Mouse (Mus musculus): ENCODE measurements at regions not wholly inside any gene's neighbourhood (a gene's known extent, or its start where the extent isn't known, plus 50 kb on each side); places are given as distances from the start of the nearest gene placed in this dataset.

GRCm38 (mm10) chr1:194032603-194033002 is 585.4 kb upstream of the Plxna2 start:
- no peak for ATAC-seq (ENCODE audit: low FRiP score)
- WGBS, result 96% methylated on average over 1 of the region's 1 CpGs

GRCm38 (mm10) chr1:194030651-194031228 is 587.3 kb upstream of the Plxna2 start:
- Histone ChIP-seq H3K27me3 (no peaks in the 10 kb centered on the region), H3K9ac (no peak overlapping the region), H3K4me1 (peaks cover 17% of the 10 kb centered on the region), H3K9me3 (no peaks in the 10 kb centered on the region), H3K36me3 (replicated peaks) (no peaks in the 10 kb centered on the region), H3K4me3 (replicated peaks) (no peak overlapping the region), H3K27ac (peak overlapping the region; percentile 47; the same call in 1 of the 2 replicates), H3K4me2 (no peak overlapping the region)
- ATAC-seq (ENCODE audit: low FRiP score), result peak; percentile 71
- 39% methylated on average over 3 of the region's 3 CpGs for WGBS

More at GRCm38 (mm10) chr1:194032603-194033002, 585.4 kb upstream of the Plxna2 start:
- H3K4me1 ChIP-seq, result peaks cover 17% of the 10 kb centered on the region
- no peaks in the 10 kb centered on the region for H3K36me3 ChIP-seq (replicated peaks)
- no peak overlapping the region for H3K4me3 ChIP-seq (replicated peaks)
- no peak overlapping the region for H3K27ac ChIP-seq
- H3K4me2 ChIP-seq, result no peak overlapping the region
- H3K9me3 ChIP-seq, result no peaks in the 10 kb centered on the region
- no peaks in the 10 kb centered on the region for H3K27me3 ChIP-seq
- no peak overlapping the region for H3K9ac ChIP-seq

- no peak overlapping the region for H3K9ac ChIP-seq
- 84% methylated on average over 7 of the region's 7 CpGs for WGBS
- no peaks in the 10 kb centered on the region; the same call in 1 of the 2 replicates for H3K4me1 ChIP-seq
- H3K9me3 ChIP-seq, result no peaks in the 10 kb centered on the region
- no peak overlapping the region for H3K4me3 ChIP-seq (replicated peaks)
- H3K27ac ChIP-seq, result no peak overlapping the region
- no peak overlapping the region for H3K4me2 ChIP-seq
- no peaks in the 10 kb centered on the region for H3K36me3 ChIP-seq (replicated peaks)
- no peaks in the 10 kb centered on the region for H3K27me3 ChIP-seq
- ATAC-seq (ENCODE audit: low FRiP score), result 0 out of 2 replicates have a peak, but pooled peaks have one; percentile 27
Observed at GRCm38 (mm10) chr1:194026958-194027692, 590.9 kb upstream of the Plxna2 start.

GRCm38 (mm10) chr1:194026213-194026612 is 591.8 kb upstream of the Plxna2 start:
- H3K4me2 ChIP-seq, result no peak overlapping the region
- no peaks in the 10 kb centered on the region for H3K9me3 ChIP-seq
- H3K36me3 ChIP-seq (replicated peaks), result no peaks in the 10 kb centered on the region
- H3K4me1 ChIP-seq, result no peaks in the 10 kb centered on the region; the same call in 1 of the 2 replicates
- no peaks in the 10 kb centered on the region for H3K27me3 ChIP-seq
- WGBS, result 76% methylated on average over 2 of the region's 2 CpGs
- no peak for ATAC-seq (ENCODE audit: low FRiP score)
- H3K27ac ChIP-seq, result no peak overlapping the region
- H3K4me3 ChIP-seq (replicated peaks), result no peak overlapping the region
- no peak overlapping the region for H3K9ac ChIP-seq

GRCm38 (mm10) chr1:194019282-194019681 is 598.7 kb upstream of the Plxna2 start:
- Histone ChIP-seq H3K9ac (no peak overlapping the region), H3K27me3 (no peaks in the 10 kb centered on the region), H3K4me1 (no peaks in the 10 kb centered on the region), H3K9me3 (no peaks in the 10 kb centered on the region), H3K4me3 (replicated peaks) (no peak overlapping the region), H3K36me3 (replicated peaks) (no peaks in the 10 kb centered on the region), H3K4me2 (no peak overlapping the region), H3K27ac (no peak overlapping the region)
- no peak for ATAC-seq (ENCODE audit: low FRiP score)

GRCm38 (mm10) chr1:193992226-193992625 is 622.1 kb upstream of the Camk1g start:
- H3K9me3 ChIP-seq, result no peaks in the 10 kb centered on the region
- H3K4me1 ChIP-seq, result peaks cover 19% of the 10 kb centered on the region
- H3K9ac ChIP-seq, result no peak overlapping the region
- H3K27ac ChIP-seq, result no peak overlapping the region
- WGBS, result 79% methylated on average over 2 of the region's 2 CpGs
- H3K36me3 ChIP-seq (replicated peaks), result no peaks in the 10 kb centered on the region
- ATAC-seq (ENCODE audit: low FRiP score), result no peak
- no peak overlapping the region for H3K4me2 ChIP-seq
- no peaks in the 10 kb centered on the region for H3K27me3 ChIP-seq
- no peak overlapping the region for H3K4me3 ChIP-seq (replicated peaks)

GRCm38 (mm10) chr1:193989956-193990675 is 620.0 kb upstream of the Camk1g start:
- Histone ChIP-seq H3K9ac (no peak overlapping the region), H3K4me2 (peak overlapping the region; percentile 28), H3K27ac (peak overlapping the region; percentile 67), H3K36me3 (replicated peaks) (no peaks in the 10 kb centered on the region), H3K4me1 (peaks cover 19% of the 10 kb centered on the region), H3K4me3 (replicated peaks) (no peak overlapping the region), H3K27me3 (no peaks in the 10 kb centered on the region), H3K9me3 (no peaks in the 10 kb centered on the region)
- peak; percentile 81 for ATAC-seq (ENCODE audit: low FRiP score)
- 55% methylated on average over 10 of the region's 10 CpGs for WGBS

GRCm38 (mm10) chr1:193988970-193989904 is 619.1 kb upstream of the Camk1g start:
- Histone ChIP-seq H3K4me1 (peaks cover 19% of the 10 kb centered on the region), H3K9me3 (no peaks in the 10 kb centered on the region), H3K4me3 (replicated peaks) (peak overlapping the region; percentile 3; the same call in 1 of the 2 replicates), H3K9ac (no peak overlapping the region), H3K27ac (peak overlapping the region; percentile 67), H3K27me3 (no peaks in the 10 kb centered on the region), H3K4me2 (peak overlapping the region; percentile 28), H3K36me3 (replicated peaks) (no peaks in the 10 kb centered on the region)
- 16% methylated on average over 17 of the region's 17 CpGs for WGBS
- ATAC-seq (ENCODE audit: low FRiP score), result peak; percentile 83

GRCm38 (mm10) chr1:193980571-193980970 is 610.5 kb upstream of the Camk1g start:
- 85% methylated on average over 4 of the region's 4 CpGs for WGBS
- Histone ChIP-seq H3K36me3 (replicated peaks) (no peaks in the 10 kb centered on the region), H3K4me2 (no peak overlapping the region), H3K4me3 (replicated peaks) (no peak overlapping the region), H3K9ac (no peak overlapping the region), H3K27ac (no peak overlapping the region), H3K27me3 (no peaks in the 10 kb centered on the region), H3K9me3 (no peaks in the 10 kb centered on the region), H3K4me1 (no peaks in the 10 kb centered on the region)
- ATAC-seq (ENCODE audit: low FRiP score), result no peak

- Histone ChIP-seq H3K27ac (no peak overlapping the region), H3K4me3 (replicated peaks) (no peak overlapping the region), H3K9me3 (no peaks in the 10 kb centered on the region), H3K9ac (no peak overlapping the region), H3K4me2 (no peak overlapping the region), H3K4me1 (no peaks in the 10 kb centered on the region), H3K36me3 (replicated peaks) (no peaks in the 10 kb centered on the region), H3K27me3 (peaks cover 4% of the 10 kb centered on the region; the same call in 1 of the 2 replicates)
- 70% methylated on average over 1 of the region's 1 CpGs for WGBS
- no peak for ATAC-seq (ENCODE audit: low FRiP score)
Observed at GRCm38 (mm10) chr1:193971537-193971936, 601.4 kb upstream of the Camk1g start.

- WGBS, result 79% methylated on average over 4 of the region's 4 CpGs
- Histone ChIP-seq H3K27me3 (peaks cover 4% of the 10 kb centered on the region; the same call in 1 of the 2 replicates), H3K27ac (no peak overlapping the region), H3K4me3 (replicated peaks) (no peak overlapping the region), H3K4me1 (no peaks in the 10 kb centered on the region), H3K36me3 (replicated peaks) (no peaks in the 10 kb centered on the region), H3K9me3 (no peaks in the 10 kb centered on the region), H3K9ac (no peak overlapping the region), H3K4me2 (no peak overlapping the region)
- no peak for ATAC-seq (ENCODE audit: low FRiP score)
Observed at GRCm38 (mm10) chr1:193969264-193969908, 599.3 kb upstream of the Camk1g start.

Measured in forebrain, embryonic 12.5 days (tissue).